Mouse (Mus musculus) ZHBTc4 (cell line): ENCODE measurements around the gene Kcnj6.

ENCODE experiments used
- DNase-seq: peaks from one replicate; pipeline ENCODE4 v3.0.0-alpha.2; 2011; ENCODE audit warnings: low read depth, low spot score

Kcnj6 gene

GRCm38 (mm10) chr16:94782110-94782946 is 215.2 kb downstream of the Kcnj6 start:
- DNase-seq, result peak; percentile 58

- no peak for DNase-seq
Observed at GRCm38 (mm10) chr16:94773928-94774327, 223.6 kb downstream of the Kcnj6 start.

GRCm38 (mm10) chr16:94767606-94768005 is 229.9 kb downstream of the Kcnj6 start:
- DNase-seq, result no peak

GRCm38 (mm10) chr16:94765129-94765528 is 232.4 kb downstream of the Kcnj6 start:
- DNase-seq, result peak; percentile 52

- peak; percentile 92 for DNase-seq
Observed at GRCm38 (mm10) chr16:94760732-94761131, 236.8 kb downstream of the Kcnj6 start.

- DNase-seq, result peak; percentile 88
Observed at GRCm38 (mm10) chr16:94759761-94760160, 237.7 kb downstream of the Kcnj6 start.

GRCm38 (mm10) chr16:94758606-94759005 is 238.9 kb downstream of the Kcnj6 start:
- peak; percentile 63 for DNase-seq

GRCm38 (mm10) chr16:94756352-94756751 is 241.1 kb downstream of the Kcnj6 start:
- no peak for DNase-seq

GRCm38 (mm10) chr16:94753453-94753852 is 244.0 kb downstream of the Kcnj6 start:
- DNase-seq, result no peak

GRCm38 (mm10) chr16:94752781-94753180 is 244.7 kb downstream of the Kcnj6 start:
- DNase-seq, result no peak

GRCm38 (mm10) chr16:94745016-94745415 is 252.5 kb downstream of the Kcnj6 start:
- DNase-seq, result peak; percentile 22

- DNase-seq, result peak; percentile 91
Observed at GRCm38 (mm10) chr16:94743853-94744501, 253.5 kb downstream of the Kcnj6 start.

GRCm38 (mm10) chr16:94737359-94737687 is 260.2 kb downstream of the Kcnj6 start:
- DNase-seq, result no peak

- peak; percentile 88 for DNase-seq
Observed at GRCm38 (mm10) chr16:94736462-94737358, 260.8 kb downstream of the Kcnj6 start.

GRCm38 (mm10) chr16:94735472-94735871 is 262.0 kb downstream of the Kcnj6 start:
- DNase-seq, result no peak

- no peak for DNase-seq
Observed at GRCm38 (mm10) chr16:94731027-94731426, 266.5 kb downstream of the Kcnj6 start.

- peak; percentile 69 for DNase-seq
Observed at GRCm38 (mm10) chr16:94729236-94729635, 268.3 kb downstream of the Kcnj6 start.

GRCm38 (mm10) chr16:94724747-94725211 is 272.7 kb downstream of the Kcnj6 start:
- DNase-seq, result peak; percentile 55

- peak; percentile 96 for DNase-seq
Observed at GRCm38 (mm10) chr16:94724061-94724596, 273.4 kb downstream of the Kcnj6 start.

- DNase-seq, result no peak
Observed at GRCm38 (mm10) chr16:94722936-94723335, 274.6 kb downstream of the Kcnj6 start.

GRCm38 (mm10) chr16:94721549-94722006 is 275.9 kb downstream of the Kcnj6 start:
- no peak for DNase-seq
